Mouse (Mus musculus) frontal cortex, postnatal 14 days (tissue): ENCODE measurements around the gene Bcap31.
"Not testable (repeated sequence)": the region's sequence is repeated elsewhere in the genome, so short reads cannot be mapped to it uniquely, and the experiment has no call there.

ENCODE experiments used
- DNase-seq, 2 experiments: peaks; one replicate each; pipeline ENCODE4 v3.0.0; 2022; ENCODE audit warnings: low spot score in 2 of 2

Bcap31 gene

DNA sequence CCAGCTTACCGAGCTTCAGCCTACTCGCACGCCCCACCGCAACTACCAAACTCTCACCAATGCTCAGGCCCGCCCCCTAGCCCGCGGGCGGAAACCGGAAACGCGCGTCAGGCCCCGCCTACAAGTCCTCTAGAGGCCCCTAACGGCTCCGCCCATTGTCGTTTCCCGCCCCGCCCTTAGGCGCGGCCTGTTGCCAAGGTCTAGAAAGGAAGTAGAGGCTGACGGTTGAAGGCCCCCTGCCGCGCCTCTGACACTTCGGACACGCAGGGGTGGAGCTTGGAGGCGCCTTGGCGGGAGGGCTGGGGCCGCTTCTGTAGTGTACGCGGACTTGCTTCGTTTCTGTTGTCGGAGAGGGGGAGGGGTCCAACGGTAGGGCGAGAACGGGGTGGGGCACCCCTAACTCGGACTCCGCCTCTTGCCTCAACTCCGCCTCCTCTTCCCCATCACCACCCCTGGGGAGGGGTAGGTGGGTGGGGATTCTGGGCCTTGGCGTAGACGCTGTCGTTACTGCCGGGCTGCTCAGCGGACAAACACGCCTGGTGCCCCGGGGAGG is at the start of gene Bcap31, which contains the start of gene Abcd1:
Gene Bcap31 (minus strand): TSS at position 67 of the 553 bp plus-strand sequence.
Gene Abcd1 (plus strand): TSS at position 489 of the 553 bp plus-strand sequence.
- DNase-seq: peak; percentile 84 to 90

DNA sequence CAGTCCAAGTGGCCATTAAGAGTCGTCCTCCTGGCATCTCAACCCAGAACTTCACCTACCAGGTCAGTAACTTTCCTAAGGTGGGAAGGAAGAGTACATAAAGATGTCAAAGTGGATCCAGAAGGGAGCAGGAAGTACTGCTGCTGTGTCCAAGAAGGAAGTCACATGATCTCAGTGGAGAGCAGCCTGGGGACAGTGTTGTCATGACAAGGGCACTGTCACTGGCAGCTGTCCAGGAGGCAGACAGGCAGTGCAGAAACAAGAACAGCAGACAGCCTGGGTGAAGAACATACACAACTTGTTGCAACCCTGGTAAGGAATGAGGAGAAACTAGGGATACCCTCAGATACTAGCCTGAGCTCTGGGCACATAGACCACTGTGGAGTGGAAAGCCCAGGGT is 49.3 kb upstream of the Bcap31 start:
- no peak for DNase-seq

DNA sequence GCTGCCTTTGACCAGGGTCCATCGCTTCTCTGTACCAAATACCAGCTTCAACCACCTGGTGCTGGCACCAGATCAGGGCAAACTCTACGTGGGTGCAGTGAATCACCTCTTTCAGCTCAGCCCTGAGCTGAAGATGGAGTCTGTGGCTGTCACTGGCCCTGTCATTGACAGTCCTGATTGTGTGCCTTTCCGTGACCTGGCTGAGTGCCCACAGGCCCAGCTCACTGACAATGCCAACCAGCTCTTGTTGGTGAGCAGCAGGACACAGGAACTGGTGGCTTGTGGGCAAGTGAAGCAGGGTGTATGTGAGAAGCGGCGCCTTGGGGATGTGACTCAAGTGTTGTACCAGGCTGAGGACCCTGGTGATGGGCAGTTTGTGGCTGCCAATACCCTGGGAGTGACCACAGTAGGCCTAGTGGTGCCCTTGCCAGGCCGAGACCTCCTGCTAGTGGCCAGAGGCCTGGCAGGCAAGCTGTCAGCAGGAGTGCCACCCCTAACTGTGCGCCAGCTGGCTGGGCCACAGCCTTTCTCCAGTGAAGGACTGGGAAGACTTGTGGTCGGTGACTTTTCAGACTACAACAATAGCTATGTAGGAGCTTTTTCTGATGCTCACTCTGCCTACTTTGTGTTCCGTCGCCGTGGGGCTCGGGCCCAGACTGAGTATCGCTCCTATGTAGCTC is 42.8 kb upstream of the Bcap31 start:
- DNase-seq: no peak

DNA sequence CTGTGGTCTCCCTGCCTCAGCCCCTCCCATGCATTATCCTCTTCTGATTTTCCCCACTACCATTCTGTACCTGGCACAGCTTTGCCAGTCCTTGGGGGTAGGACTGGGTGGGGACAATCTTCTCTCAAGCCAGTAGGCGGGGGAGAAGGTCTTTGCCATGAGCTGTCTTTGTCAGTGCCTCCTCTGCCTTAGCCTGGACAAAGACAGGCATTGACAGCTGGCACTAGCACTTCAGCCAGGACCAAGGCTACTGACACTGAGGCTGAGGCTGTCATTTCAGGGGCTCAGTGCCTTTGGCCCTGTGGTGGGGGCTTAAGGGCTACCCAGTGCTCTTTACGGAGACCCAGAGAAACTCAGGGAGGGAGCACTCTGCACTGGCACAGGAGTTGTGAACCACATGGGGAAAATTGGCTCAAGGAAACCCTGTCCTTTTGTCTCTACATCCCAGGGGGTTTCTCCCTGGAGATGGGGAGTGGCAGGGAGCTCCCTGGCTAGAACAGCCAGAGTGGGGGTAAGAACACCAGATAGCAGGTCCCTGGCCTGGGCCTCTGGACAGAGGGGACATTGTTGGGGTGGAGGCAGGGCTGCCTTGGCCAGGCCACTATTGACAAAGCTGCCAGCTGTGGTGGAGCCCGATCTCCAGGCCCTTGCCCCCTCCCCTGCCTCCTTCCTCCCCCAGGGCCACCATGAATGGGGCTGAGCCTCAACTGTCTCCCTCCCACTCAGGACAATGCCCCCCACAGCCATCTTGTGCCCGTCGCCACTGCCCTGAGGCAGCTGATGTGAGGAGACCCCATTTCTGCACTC is 40.6 kb upstream of the Bcap31 start, which contains the start of gene Plxnb3:
Gene Plxnb3 (plus strand): TSS at position 757 of the 807 bp plus-strand sequence.
- DNase-seq: no peak

- no peak for DNase-seq
Measured at GRCm38 (mm10) chrX:73748977-73749376, 33.0 kb upstream of the Bcap31 start.

GRCm38 (mm10) chrX:73744774-73745481 is 29.0 kb upstream of the Bcap31 start:
- no peak for DNase-seq

DNA sequence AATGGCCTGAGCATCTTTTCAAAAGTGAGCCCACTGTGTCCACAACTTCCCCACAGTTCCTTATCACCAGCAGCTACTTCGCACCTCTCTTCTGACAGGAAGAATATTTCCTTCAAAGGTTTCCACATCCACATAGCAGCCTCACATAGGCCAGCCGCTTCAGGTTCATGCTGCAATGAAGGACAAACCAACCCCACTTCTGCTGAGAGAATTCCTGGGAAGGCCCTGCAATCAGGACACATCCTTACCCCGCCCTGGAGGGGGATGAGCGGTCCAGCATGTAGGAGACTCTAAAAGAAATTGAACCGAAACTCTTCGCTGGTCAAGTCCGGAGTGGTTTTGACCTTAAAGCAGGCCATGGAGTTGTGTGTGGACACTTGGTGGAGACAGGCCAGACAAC is 23.9 kb upstream of the Bcap31 start:
- not testable (repeated sequence) for DNase-seq

GRCm38 (mm10) chrX:73739151-73739550 is 23.2 kb upstream of the Bcap31 start:
- DNase-seq: no peak

DNA sequence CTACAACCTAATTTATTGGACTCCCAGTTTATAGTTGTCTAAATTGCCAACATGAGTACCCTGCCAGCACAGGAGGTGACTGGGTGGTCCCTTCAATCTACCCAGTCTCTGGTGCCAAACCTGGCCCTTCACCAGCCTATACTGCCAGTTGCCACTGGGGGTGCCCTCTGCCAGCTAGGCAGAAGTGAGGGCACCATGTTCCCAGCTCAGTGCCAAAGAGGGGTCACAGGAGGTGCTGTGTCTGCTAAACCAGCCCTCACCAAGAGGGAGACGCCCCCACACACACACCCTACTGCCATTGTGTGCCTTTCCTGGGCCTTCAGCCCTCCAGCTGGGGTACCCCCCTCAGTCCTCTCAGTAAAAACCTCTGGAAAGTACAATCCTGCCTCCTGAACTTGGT is 22.2 kb upstream of the Bcap31 start:
- no peak for DNase-seq

GRCm38 (mm10) chrX:73730908-73731307 is 14.9 kb upstream of the Bcap31 start:
- DNase-seq: no peak

GRCm38 (mm10) chrX:73718686-73719362 is 2.8 kb upstream of the Bcap31 start:
- DNase-seq: no peak

DNA sequence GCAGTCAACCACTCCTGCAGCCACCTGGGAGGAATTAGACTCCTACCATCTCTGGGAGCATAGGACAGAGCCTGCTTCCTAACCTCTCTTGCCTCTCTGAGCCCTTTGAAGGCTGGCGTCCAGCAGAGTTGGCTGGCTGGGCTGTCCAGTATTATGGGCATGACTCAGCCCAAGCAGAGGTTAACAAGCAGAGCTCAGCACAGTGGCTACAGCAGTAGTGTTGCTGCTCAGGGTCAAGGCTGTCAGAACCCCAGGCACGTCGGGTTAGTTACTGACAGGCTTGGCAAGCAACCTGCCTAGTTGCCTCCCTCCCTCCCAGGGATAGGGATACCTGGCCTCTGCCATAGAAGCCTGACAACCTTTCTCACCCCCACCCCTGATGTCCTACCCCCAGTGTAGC is 2.3 kb upstream of the Bcap31 start:
- DNase-seq: no peak

DNA sequence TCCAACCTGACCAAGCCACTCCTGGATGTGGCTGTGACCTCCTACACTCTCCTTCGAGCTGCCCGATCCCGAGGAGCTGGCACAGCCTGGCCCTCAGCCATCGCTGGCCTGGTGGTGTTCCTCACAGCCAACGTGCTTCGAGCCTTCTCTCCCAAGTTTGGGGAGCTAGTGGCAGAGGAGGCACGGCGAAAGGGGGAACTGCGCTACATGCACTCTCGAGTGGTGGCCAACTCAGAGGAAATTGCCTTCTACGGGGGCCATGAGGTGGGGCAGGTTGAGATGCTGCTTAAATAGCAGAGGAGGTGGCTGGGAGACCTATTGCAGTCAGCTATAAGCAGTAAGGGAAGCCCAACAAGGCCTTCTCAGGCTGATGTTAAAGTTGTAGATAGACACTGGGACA is 1.7 kb upstream of the Bcap31 start:
- DNase-seq: no peak

DNA sequence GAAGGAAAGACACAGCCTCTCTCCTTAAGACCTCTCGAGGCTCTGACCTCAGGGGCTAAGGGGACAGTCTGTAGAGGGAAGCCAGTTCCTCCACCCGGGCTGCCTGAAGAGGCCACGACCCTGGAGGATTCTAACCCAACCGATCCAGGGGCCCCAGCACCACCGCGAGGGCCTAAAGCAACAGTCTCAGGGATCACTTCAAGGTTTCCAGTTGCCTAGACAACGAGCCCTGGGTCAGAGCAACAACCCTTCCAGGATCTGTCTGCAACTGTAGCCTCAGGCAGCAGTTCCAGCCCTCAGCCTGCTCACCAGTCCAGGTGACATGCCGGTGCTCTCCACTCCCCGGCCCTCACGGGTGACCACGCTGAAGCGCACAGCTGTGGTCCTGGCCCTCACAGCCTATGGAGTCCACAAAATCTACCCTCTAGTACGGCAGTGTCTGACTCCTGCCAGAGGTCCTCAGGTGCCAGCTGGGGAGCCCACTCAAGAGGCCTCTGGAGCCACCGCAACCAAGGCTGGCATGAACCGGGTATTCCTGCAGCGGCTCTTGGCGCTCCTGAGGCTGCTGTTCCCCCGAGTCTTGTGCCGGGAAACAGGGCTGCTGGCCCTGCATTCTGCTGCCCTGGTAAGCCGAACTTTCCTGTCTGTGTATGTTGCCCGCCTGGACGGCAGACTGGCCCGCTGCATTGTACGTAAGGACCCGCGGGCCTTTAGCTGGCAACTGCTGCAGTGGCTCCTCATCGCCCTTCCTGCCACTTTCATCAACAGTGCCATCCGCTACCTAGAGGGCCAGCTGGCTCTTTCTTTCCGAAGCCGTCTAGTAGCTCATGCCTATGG is 952 bp upstream of the Bcap31 start:
- peak in 1 of 2 experiments; percentile 5 for DNase-seq

DNA sequence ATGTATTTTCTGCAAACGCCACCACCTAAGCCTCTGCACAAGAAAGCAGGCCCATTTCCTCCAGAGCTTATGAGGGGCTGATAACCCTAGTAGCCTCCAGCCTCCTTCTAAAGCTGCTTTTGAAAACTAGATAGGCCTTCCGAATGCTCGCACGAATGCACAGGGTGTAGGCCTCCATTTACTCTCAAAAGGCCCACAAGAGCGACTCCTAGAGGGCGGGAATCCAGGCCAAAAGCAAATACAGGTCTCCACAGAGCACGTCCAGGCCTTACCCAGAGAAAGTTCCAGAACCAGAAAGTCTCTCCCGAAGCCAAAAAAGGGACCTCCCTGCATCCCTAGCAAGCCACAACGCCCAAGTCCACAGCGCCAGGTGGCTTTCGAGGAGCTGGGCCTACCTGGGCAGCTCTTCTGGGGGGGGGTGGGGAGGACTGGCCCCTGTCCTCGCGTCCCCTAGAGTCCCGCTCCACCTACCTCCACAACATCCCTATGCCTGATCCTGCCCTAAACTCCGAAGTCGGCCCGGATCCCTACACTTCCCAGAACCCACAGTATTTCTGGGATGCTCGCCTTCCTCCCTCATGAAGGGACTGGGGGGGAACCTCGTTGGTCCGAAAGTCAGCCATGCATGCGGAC is 383 bp downstream of the Bcap31 start:
- no peak for DNase-seq

- DNase-seq: no peak
Measured at GRCm38 (mm10) chrX:73700472-73700871, 15.5 kb downstream of the Bcap31 start.

DNA sequence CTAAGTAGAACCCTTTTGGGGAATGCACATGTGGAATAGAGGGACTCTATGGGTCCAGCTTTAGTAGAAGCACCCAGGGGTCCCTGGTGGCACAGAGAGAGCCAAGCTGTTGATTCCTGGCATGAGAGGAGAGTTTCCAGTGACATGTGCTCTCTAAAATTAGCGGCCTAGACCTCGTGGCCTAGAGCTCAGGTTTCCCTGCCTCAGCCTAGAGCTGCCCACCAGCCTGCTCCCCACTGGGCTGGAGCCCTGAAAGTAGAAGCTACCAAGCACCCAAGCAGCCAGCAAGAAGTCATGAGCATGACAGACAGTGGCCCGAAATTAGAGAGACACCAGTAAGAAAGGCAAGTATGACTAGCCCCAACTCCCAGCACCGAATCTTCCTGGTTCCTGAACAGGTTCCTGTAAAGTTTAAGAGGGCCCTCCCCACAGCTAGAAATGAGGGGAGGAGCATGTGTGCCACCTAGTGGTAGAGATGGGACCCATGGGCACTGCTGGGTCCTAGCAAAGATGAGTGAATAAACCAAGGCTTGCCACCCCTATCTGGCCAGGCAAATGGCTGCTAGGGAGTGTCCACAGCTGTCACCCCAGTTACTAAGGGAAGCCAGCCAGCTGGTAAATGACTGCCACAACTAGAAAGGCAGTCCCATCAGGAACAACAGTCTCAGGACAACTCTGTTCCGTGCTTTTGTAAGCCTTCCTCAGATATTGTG is 24.9 kb downstream of the Bcap31 start:
- DNase-seq: peak in 1 of 2 experiments; percentile 32

DNA sequence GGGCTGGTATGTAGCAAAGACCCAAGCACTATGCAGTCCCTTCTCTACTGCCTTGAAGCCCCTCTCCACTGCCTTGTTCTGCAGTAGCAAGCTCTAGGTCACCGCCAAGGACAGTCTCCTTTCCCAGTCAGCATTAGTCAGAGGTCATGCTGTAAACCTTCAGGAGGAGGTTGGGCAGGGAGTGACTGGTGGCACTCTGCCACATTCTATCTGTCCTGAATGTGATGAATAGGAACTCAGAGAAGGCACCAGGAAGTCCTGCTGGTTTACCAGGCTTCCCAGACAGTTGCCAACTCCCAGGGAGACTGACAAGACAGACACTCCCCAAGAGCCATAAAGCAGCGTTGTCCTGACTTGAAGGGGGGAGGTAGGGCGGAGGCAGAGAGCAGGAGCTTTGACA is 30.3 kb downstream of the Bcap31 start:
- DNase-seq: no peak

DNA sequence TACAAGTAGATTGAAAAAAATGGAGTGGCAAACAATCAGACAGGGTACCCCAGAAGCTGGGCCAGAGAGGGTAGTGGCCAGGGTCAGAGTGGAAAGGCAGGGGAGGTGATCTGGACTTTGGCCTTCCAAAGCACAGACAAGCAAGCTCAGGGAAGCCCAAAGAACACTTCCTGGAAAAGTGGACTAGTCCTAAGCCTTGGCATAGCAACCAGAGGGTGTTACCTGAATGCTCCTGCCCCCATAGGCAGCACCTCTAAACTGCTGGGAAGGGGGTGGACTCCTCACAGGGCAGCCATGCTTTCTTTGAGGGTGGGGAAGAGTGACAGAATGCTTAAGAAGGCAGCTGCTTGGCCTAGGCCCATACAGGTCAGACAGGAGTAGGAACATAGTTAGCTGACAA is 31.0 kb downstream of the Bcap31 start:
- no peak for DNase-seq
